In the genomic region with DNA sequence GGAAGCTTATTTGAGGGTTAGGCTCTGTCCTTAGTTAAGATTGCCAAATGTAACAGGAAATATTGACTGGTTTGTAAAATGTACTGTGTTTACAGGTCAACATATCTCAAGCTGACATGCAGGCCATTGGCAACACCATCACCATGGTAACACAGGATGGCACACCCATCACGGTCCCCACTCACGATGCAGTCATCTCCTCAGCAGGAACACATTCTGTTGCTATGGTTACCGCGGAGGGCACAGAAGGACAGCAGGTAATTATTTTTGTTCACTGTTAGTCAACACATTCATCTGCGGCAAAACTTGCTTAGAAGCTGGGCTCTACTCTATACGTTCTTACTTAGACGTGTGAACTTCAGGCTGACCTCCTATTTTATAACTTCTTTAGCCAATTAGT, we compare ENCODE assay signal across 10 mouse cellular contexts. TPM values are rescaled to one million over a fixed set of nuclear protein-coding genes. Genes with fewer than 3 reads are reported as not detected.
A peak's percentile ranks its signal among the peaks of the same experiment; 100 is the strongest.
DNase-seq lines count a peak whose midpoint lies in the region; ATAC-seq and TF ChIP-seq lines count a peak whose summit lies in the region.
"Had no signal": no experiment of that assay in that cellular context is flagged by ENCODE, and none has a peak within 500 bp of the region (broad histone marks: within the 10 kb centered on the region; RNA-seq: fewer than 3 reads in every experiment).

No protein-coding gene starts in this region.

- DNase-seq in liver, adult 2 months (ENCODE audit: extremely low read depth, low read depth, low spot score), result peak; percentile 14
- DNase-seq in liver, embryonic 11.5 days (ENCODE audit: low spot score), result no peak
- DNase-seq in cerebellum, postnatal 25 days, result peak; percentile 31 to 60
- DNase-seq in layer of hippocampus, adult 2 months (ENCODE audit: low spot score in 2 of 2), result peak; percentile 26 to 42
- peak; percentile 65 to 83 for DNase-seq in right cerebral cortex, postnatal 10 days (ENCODE audit: low spot score in 2 of 2)
- no peak for DNase-seq in kidney, adult 8-10 months
- DNase-seq in lung, postnatal 0 days (ENCODE audit: low spot score), result no peak
- no peak for DNase-seq in natural killer cell, adult 2 months (ENCODE audit: low spot score in 2 of 2)

- no peak overlapping the region for H3K27ac ChIP-seq in liver, adult 2 months (replicated peaks; ENCODE audit: insufficient read depth, low read depth, low read length)
- H3K27ac ChIP-seq in liver, embryonic 11.5 days (ENCODE audit: low read depth, low read length), result no peak overlapping the region
- H3K27ac ChIP-seq in layer of hippocampus, adult 2 months, result no peak overlapping the region
- H3K27ac ChIP-seq in lung, postnatal 0 days (ENCODE audit: low read length), result no peak overlapping the region

- peaks cover 51% of the 10 kb centered on the region for H3K36me3 ChIP-seq in liver, adult 2 months (ENCODE audit: control insufficient read depth, insufficient read depth, low read length)
- H3K36me3 ChIP-seq in liver, embryonic 11.5 days (ENCODE audit: control insufficient read depth, insufficient read depth, low read length), result peaks cover 46% of the 10 kb centered on the region
- peaks cover 22% of the 10 kb centered on the region for H3K36me3 ChIP-seq in lung, postnatal 0 days (ENCODE audit: insufficient read depth, low read length)

- TF ChIP-seq POLR2A in liver, adult 2 months (IDR thresholded peaks at IDR 0.05; ENCODE audit: extremely low read depth, insufficient read depth, low read length), result no peak

- WGBS in liver, adult 2 months, result 82% methylated on average over 7 of the region's 7 CpGs
- 88% methylated on average over 7 of the region's 7 CpGs for WGBS in liver, embryonic 11.5 days
- 80% methylated on average over 7 of the region's 7 CpGs for WGBS in lung, postnatal 0 days

- no peak for TF ChIP-seq CTCF in liver, adult 2 months (IDR thresholded peaks at IDR 0.05; ENCODE audit: low read depth, low read length)
- TF ChIP-seq CTCF in layer of hippocampus, adult 2 months (conservative IDR thresholded peaks at IDR 0.05), result no peak
- no peak for TF ChIP-seq CTCF in lung, postnatal 0 days (IDR thresholded peaks at IDR 0.05)

- H3K4me2 ChIP-seq in liver, embryonic 11.5 days, result no peak overlapping the region
- no peak overlapping the region for H3K4me2 ChIP-seq in lung, postnatal 0 days (replicated peaks; ENCODE audit: low read depth, low read length)

- H3K4me3 ChIP-seq in liver, adult 2 months (ENCODE audit: insufficient read depth, low read depth, low read length), result no peak overlapping the region
- no peak overlapping the region for H3K4me3 ChIP-seq in liver, embryonic 11.5 days (ENCODE audit: low read depth, low read length)
- no peak overlapping the region for H3K4me3 ChIP-seq in layer of hippocampus, adult 2 months
- H3K4me3 ChIP-seq in lung, postnatal 0 days (ENCODE audit: low read depth, low read length), result no peak overlapping the region
- H3K4me3 ChIP-seq: erythroblast, embryonic 14.5 days had no signal

- H3K4me1 ChIP-seq in liver, adult 2 months (ENCODE audit: control insufficient read depth, insufficient read depth, low read length), result peaks cover 6% of the 10 kb centered on the region
- peaks cover 6% of the 10 kb centered on the region for H3K4me1 ChIP-seq in liver, embryonic 11.5 days (replicated peaks; ENCODE audit: control insufficient read depth, insufficient read depth, low read length)
- no peaks in the 10 kb centered on the region for H3K4me1 ChIP-seq in lung, postnatal 0 days (ENCODE audit: insufficient read depth, low read depth, low read length)

- no peak for ATAC-seq in liver, embryonic 11.5 days (replicated peaks; ENCODE audit: low FRiP score)
- no peak for ATAC-seq in lung, postnatal 0 days
- ATAC-seq: intestine, embryonic 16.5 days had no signal

- no peaks in the 10 kb centered on the region for H3K9me3 ChIP-seq in liver, embryonic 11.5 days (ENCODE audit: control insufficient read depth, low read length)
- H3K9me3 ChIP-seq in lung, postnatal 0 days (ENCODE audit: low read length), result no peaks in the 10 kb centered on the region

- H3K79me2 ChIP-seq in liver, adult 2 months (ENCODE audit: control insufficient read depth, insufficient read depth, low read length), result no peaks in the 10 kb centered on the region

- no peak for TF ChIP-seq EP300 in lung, postnatal 0 days (IDR thresholded peaks at IDR 0.05)

- H3K9ac ChIP-seq in liver, adult 2 months (ENCODE audit: low read depth, low read length), result no peak overlapping the region
- H3K9ac ChIP-seq in liver, embryonic 11.5 days (ENCODE audit: low read depth, low read length), result no peak overlapping the region
- H3K9ac ChIP-seq in lung, postnatal 0 days (replicated peaks; ENCODE audit: low read depth), result no peak overlapping the region

- H3K27me3 ChIP-seq in liver, adult 2 months (ENCODE audit: control insufficient read depth, insufficient read depth, low read length), result no peaks in the 10 kb centered on the region
- no peaks in the 10 kb centered on the region for H3K27me3 ChIP-seq in liver, embryonic 11.5 days (replicated peaks; ENCODE audit: control insufficient read depth, insufficient read depth, low read length)
- no peaks in the 10 kb centered on the region for H3K27me3 ChIP-seq in lung, postnatal 0 days (replicated peaks; ENCODE audit: insufficient read depth, low read length)

RNA-seq across cellular contexts. Expression of gene Wee1, which starts 30.2 kb away (rescaled TPM):
- 4.1 and 5.3 TPM in 2 replicates for total RNA-seq in liver, adult 2 months (2014; rRNA removed)
- polyA plus RNA-seq in liver, adult 2 months (2012; rRNA removed), result 0.40 and 0.51 TPM in 2 replicates
- 26.5 and 28.0 TPM in 2 replicates for polyA plus RNA-seq in liver, embryonic 11.5 days (2014; fragmentation: Nextera tagmentation; extraction: Ambion mirVana)
- 10 to 100 TPM; 20.3 to 21.2 TPM for total RNA-seq in layer of hippocampus, adult 2 months (2021)
- 7.9 and 8.6 TPM in 2 replicates for polyA plus RNA-seq in lung, postnatal 0 days (2015; fragmentation: Nextera tagmentation; extraction: Ambion mirVana)

RNA-seq across cellular contexts. Expression of gene Zfp143, which starts 30.7 kb away (rescaled TPM):
- total RNA-seq in liver, adult 2 months (2014; rRNA removed), result 6.5 and 7.3 TPM in 2 replicates
- polyA plus RNA-seq in liver, adult 2 months (2012; rRNA removed), result 3.7 and 6.6 TPM in 2 replicates
- 16.8 and 19.5 TPM in 2 replicates for polyA plus RNA-seq in liver, embryonic 11.5 days (2014; fragmentation: Nextera tagmentation; extraction: Ambion mirVana)
- total RNA-seq in layer of hippocampus, adult 2 months (2021), result 10 to 100 TPM; 11.4 to 13.3 TPM
- polyA plus RNA-seq in lung, postnatal 0 days (2015; fragmentation: Nextera tagmentation; extraction: Ambion mirVana), result 10.6 and 12.1 TPM in 2 replicates

Comparison
In these comparisons a context has a peak if more than half of its experiments do, and no peak if none do; other contexts are left out.
1. DNase-seq: peak in liver, adult 2 months (single experiment), cerebellum, postnatal 25 days (2 of 2), layer of hippocampus, adult 2 months (2 of 2) and right cerebral cortex, postnatal 10 days (2 of 2); none in liver, embryonic 11.5 days (single experiment), kidney, adult 8-10 months (0 of 2), lung, postnatal 0 days (single experiment) and natural killer cell, adult 2 months (0 of 2).